Mouse (Mus musculus) cerebellum, adult 8-10 months (tissue): ENCODE data around the gene Plekhb2.

ENCODE experiments used
- DNase-seq: peaks from one replicate; pipeline ENCODE4 v3.0.0; 2022

Gene Plekhb2

DNA sequence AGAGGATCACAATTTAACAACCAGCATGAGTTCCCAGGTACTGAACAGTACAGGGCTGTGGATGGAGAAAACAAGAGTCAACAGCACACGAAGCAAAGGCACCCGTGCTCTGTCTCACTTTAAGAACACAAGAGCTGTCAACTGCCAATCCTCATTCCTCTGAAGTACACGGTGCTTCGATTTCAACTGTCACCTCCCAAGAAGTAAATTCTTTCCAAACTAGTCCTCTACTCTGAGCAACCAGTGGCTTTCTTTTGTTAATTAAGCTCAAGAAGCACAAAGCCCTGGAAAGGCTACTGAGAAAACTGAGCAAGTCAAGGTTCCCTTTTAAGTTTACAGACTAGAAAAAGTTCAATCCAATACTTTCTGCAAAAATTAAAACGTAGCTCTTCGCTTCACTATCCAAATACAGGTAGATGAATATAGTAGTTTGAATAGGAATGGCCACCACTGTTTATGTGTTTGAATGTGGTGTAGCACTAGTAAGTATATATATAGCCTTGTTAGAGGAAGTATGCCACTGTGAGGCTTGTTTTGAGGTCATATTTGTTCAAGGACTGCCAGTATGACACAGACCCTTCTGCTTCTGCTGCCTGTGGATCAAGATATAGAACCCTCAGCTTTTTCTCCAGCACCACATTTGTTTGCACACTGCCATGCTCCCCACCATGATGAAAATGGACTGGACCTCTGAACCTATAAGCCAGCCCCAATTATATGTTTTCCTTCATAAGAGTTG lies 11.7 kb upstream of the Plekhb2 start:
- DNase-seq, result no peak

DNA sequence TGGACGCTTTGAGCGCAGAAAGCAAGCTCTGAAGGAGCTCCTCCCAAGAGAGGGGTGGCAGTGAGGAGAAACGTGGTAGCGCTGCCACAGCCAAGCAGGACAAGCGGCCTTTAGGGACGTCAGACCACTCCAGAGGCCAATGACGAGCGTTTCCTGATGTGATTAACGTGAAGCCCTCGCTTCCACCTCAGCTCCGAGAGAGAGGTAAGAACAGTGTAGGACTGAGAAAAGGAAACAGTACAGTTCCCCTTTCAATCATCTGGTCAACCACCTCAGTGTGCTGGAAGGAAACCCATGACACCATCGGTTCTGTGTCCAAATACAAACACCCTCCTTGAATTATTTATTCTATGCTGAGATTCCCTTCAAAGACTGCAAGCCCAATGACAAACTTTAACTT lies 10.5 kb upstream of the Plekhb2 start:
- no peak for DNase-seq

DNA sequence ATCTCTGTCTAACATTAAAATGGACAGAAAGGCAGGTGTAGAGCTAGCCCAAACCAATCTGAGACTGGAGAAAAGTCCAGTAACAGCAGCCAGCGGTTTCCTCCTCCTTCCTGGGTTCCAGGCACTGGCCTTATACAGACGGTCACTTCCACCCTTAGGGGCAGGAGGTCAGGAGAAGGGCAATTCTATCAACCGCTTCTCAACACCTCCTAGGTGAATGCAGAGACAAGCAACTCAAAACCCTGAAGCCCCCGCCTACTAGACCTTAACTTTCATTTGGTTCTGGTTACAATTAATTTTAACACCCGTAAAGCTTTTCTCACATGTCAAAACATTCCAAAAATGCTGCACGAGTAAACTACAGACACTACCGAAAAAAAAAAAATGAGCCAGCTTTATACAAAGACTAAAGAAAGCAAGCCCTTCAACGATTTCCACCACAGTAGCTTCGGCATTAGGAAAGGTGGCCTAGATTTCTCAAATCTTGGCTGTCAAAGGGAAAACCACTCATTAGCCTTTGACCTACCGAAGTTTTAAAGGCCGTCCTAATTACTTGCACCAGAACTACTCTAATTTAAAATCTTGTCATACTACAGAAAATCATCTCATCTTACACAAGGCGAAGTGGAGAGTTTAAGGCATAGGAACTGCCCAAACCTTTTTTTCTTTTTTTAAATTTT lies 7.9 kb upstream of the Plekhb2 start:
- DNase-seq, result no peak

DNA sequence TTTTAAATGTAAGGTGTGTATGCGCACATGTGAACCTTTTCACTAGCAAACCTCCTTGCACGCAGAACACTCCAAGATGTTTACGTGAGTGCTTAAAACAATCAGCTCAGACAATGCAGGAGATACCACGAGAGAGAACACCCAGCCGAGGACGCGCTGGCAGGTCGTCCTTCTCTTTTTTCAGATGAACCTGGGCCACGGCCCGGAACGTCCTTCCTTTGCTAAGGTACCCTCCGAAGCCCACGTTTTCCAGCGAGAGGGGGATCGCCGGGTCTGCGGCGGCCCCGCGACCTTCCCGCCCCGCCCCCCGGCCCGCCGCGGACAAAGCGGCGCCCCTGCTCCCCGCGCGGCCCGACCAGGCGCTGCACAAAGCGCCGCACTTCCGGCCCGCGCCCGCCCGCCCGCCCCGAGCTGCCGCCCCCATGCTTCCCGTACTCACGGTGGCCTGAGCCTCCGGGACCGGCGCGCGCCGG lies 7.4 kb upstream of the Plekhb2 start:
- DNase-seq, result peak; percentile 55

DNA sequence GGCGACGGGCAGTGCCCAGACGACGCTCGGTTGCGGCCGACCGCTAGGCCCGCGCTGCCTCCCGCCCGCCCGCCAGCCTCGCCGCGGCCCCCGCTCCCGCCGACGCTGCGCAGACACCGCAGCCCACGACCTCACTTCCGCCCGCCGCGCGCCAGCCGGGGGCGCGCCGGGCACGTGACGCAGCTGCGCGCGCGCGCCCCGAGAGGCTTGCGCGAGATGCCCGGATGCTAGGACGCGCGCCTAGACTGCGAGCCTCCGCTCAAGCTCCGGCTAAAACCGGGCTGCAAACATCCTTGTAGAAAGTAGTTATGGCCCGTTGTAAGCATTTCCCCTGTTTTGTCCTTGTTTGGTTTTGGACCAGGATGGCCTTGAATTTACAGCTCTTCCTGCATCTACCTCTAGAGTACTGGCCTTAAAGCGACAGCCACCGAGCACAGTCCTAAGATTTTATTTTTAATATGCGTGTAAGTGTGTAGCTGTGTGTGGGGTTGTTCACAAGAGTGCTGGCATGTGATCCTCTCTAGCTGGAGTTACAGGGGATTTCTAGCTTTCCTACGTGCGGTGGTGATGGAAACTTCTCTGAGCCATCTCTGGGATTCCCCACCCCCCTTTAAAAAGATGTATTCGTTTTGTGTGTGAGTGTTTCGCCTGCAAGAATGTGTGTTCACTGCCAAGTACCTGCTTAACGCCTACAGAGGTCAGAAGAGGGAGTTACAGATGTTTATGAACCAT lies 6.7 kb upstream of the Plekhb2 start, which contains the start of gene Fam168b:
Fam168b (minus strand) TSS at position 179 of the 732 bp plus-strand sequence.
- peak; percentile 88 for DNase-seq

DNA sequence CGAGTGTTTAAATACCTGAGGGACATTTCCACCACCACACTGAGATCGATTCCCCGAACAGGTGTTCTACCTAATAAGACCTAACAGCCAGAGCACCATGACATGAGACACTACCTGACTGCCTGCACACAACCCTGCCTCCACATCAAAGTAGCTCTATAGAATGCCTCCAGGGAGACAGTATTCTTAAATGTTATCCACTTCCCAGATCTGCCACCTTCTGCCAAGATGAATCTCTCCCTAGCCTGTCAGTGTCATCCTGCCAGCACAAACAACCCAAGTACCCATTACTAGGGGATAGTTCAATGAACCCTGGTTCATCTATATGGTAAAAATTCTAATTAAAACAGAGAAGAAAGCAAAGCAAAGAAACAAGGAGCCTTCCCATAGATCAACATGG lies 2.7 kb upstream of the Plekhb2 start:
- no peak for DNase-seq

DNA sequence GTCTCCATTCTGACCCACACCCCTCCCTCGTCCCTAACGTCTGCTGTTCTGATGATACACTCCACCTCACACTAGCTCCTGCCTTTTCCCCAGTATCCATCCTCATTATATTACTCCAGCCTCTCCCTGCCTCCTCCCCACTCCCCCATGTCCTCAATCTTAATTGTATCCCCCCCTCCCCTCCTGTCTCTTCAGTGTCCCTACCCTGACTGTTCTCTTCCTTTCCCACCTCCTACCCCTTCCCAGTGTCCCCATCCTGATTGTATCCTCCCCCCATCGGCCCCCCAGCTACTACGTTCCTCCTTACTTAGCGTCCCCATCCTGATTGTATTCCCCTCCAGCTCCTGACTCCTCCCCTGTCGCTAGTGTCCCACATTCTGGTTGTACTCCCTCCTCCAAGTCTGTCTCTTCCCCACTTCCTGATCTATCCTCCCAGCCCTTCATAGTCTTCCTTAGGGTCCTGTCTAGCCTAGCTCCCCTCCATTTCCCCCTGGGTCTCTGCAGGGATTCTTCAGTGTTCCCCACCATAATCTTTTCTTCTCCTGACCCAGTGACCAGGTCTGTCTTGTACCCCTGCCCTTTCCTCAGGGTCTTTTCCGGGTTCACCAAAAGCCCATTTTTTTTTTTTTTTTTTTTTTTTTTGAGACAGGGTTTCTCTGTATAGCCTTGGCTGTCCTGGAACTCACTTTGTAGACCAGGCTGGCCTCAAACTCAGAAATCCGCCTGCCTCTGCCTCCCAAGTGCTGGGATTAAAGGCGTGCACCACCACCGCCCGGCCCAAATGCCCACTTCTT lies 764 bp downstream of the Plekhb2 start:
- DNase-seq, result peak; percentile 31

DNA sequence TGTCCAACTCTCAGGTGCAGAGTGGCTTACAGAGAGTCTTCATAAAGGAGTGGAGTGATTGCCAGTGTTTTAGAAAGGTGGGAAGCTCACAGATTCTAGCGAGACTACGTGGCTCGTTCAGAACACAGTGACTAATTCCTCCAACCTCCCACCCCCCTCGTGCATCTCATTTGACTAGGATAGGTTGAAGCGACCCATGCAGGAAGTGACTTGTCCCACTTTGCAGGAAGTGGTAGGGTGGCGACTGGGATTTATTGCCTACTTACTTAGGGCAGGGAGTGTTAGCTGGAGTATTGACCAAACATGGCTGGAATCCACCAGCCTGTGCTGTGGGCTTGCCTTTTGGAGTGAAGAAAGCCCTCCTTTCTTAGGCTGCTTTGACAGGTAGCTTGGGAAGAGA lies 1.8 kb downstream of the Plekhb2 start:
- no peak for DNase-seq

DNA sequence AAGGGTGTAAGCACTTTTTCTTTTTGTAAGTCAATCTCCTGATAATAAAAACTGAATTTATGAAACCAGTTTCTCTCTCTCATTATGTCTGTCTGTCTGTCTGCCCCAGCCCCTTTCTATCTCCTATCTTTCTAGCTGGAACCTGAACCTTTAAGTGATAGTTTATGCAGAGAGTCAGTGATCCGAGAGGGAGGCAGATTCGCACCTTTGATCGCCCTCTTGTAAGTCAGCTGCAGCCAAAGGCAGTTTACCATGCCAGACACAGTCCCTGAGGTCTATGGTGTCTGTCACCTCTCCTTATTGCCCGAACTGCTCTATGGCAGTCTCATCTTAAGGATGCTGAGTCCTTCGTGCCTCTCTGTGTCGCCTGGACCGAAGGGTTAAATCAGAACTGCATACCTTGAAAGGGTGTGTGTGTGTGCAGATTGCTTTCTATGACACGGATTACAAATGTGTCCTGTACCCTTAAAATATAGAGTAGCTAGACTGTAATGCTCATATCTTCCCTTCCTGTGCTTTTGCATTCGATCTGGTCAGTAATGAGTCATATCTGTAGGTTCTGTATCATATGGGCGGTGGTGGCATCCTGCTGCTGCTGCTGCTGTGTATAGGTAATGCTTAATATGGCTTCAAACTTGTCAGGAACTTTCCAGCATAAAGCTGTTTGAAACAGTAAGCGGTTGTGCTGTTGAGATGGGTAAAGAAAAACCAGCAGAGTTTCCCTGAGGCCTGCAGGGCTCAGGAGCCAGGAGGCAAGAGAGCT lies 2.5 kb downstream of the Plekhb2 start:
- DNase-seq, result no peak

DNA sequence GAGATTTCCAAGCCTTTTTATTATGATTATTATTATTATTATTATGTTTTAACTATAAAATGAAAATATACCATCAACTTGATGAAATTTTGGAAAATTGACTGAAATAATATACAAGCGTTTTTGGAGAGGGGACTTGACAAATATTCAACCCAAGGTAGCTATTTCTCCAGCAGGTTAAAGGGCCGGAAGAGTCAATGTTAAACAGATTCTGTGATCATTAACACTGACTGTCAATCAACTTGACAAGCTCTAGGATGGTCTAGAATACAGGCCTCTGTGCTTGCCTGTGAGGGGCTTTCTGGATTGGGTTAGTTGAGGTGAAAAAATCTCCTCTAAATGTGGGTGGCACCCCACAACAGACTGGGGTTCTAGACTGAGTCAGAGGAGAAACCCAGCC lies 4.0 kb downstream of the Plekhb2 start:
- DNase-seq, result no peak

DNA sequence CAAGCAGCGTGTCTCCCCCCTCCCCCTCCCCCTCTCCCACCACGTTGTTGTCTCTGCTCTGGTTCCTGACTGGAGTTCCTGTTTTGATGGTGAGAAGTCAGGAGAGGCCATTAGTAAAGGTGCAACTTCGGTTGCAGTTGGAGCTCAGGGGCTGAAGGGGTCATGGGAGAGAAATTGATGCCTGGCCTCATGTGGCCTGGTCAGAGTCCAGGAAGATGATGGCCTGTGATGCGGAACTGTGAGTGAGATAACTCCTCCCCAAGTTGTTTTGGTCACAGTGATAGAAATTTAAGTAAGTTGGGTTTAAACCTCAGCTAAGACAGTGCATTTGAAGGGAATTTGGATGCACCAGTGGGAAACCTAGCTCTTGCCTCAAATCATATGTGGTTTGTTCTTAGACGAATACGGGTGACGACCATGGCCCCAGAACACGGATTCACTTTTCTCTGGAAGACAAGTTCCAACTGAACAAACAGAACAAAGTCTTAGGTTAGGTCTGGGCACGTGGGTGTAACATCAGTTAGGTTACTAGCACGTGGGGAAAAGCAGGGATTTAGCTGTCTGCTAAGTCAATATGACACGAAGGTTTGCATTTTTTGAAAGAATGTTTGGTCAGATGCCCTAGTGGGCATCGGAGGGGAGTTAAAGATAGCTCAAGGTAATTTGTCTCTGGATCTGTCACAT lies 5.4 kb downstream of the Plekhb2 start:
- no peak for DNase-seq

DNA sequence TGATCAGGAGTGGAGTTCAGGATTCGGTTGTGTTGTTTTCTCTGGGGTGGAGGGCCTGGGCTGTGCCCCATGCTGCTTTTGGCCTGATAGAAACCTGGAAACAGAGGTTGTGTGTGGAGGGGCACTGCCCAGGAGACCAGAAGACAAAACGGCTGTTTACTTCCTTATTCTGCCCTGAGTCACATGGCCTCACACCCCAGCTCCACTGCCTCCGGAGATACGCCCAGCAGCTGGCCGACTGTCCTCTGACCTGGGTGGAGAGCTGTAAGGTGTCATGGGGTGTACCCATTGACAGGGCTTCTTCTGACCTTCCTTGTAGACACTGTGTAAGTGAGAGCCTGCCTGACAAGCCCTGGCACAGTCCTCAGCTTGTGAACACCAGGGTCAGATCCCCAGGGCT lies 8.9 kb downstream of the Plekhb2 start:
- no peak for DNase-seq

DNA sequence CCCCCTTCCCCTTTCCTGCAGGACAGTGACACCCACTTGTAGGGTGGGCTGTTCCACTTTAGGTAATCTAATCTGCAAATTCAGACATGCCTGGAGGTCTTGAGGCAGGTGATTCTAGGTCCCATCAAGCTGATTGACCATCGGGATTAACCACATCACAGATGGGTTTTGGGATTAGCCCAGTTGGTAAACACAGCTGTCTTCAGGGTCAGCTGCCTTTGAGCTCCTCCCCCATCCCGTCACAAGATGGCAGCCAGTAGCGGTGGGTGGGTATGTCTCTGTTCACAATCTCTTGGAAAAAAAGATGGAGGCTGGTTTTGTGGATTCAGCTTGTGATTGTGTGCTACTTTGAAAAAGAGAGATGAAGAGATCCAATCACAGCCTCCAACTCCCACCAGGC lies 10.0 kb downstream of the Plekhb2 start:
- DNase-seq, result no peak

DNA sequence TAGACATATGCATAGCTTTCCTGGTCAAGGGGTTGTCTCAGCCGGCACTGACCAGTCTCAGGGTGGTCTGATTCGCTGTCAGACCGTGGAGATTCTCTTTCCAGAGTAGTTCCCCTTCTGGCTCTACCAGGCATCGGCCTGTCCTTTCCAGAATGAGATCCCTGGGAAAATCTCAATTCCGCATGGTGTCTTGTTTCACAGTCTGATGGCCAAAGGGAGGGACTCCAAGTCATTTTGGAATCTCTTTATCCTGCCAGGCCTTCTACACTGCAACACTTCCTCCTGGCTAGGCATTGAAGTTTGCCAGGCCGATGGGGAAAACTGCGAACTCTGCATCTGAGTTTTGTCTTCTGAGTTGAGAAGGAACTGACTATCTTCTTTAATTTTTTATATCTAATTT lies 10.4 kb downstream of the Plekhb2 start:
- no peak for DNase-seq

DNA sequence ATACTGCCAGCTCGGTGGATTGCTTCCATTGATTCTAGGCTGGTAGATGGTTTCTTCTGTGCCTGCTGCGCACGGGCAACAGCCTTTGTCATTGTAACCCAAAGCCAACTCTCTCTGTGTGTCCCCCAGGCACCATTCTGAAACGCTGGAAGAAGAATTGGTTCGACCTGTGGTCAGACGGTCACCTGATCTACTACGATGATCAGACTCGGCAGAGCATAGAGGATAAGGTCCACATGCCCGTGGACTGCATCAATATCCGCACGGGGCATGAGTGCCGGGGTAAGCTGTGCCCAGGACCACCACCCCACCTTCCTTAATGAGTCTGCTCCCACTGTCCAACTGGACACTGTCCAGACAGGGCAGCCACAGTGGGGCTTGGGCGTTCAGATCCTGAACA lies 13.1 kb downstream of the Plekhb2 start:
- DNase-seq, result no peak

DNA sequence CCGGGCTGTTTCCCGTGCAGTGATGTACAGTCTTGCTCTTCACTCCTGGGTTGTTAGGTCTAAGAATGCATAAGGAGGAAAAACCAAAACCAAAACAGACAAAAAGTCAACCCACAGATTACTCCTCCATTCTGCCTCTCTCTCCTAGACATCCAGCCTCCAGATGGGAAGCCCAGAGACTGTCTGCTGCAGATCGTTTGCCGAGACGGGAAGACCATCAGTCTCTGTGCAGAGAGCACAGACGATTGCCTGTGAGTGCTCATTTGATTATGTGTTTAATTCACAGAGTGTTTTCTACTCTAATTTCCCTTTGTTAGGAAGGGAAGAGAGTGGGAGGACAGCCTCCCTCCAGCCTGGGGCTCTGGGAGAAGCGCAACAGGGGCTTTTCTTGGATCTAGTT lies 13.5 kb downstream of the Plekhb2 start:
- no peak for DNase-seq

DNA sequence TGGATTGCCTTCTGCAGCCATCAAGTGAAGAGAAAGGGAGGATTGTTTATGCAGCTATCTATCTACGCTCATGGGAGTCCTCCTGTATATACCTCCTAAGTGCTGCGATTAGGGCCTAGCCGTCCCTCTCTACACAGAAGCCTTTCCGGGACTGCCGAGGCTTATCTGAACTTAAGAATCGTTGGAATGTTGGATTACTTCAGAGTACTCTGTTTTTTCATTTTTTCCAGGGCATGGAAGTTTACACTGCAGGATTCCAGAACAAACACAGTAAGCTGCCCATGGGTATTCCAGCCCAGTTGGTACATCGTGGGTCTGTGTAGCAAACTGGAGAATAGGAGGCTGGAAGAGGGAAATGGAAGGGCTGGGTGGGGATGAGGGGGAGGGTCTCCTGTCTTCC lies 14.5 kb downstream of the Plekhb2 start:
- no peak for DNase-seq

DNA sequence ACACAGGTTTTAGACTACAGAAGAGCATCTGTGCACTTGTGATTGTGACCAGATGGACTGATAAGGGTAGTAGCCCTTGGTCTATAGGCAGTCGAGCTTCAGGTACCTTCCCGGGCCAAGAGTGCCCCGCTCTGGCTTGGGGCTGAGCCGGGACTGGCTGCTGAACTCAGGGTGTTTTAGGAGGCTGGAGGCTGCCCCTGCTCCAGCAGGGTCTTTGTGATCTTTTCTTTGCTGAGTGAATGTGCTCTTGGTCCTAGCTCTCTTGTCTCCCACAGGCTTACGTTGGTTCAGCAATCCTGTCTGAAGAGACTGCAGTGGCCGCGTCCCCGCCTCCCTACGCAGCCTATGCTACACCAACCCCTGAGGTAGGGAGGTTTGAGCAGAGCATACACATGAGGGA lies 16.1 kb downstream of the Plekhb2 start:
- DNase-seq, result no peak

DNA sequence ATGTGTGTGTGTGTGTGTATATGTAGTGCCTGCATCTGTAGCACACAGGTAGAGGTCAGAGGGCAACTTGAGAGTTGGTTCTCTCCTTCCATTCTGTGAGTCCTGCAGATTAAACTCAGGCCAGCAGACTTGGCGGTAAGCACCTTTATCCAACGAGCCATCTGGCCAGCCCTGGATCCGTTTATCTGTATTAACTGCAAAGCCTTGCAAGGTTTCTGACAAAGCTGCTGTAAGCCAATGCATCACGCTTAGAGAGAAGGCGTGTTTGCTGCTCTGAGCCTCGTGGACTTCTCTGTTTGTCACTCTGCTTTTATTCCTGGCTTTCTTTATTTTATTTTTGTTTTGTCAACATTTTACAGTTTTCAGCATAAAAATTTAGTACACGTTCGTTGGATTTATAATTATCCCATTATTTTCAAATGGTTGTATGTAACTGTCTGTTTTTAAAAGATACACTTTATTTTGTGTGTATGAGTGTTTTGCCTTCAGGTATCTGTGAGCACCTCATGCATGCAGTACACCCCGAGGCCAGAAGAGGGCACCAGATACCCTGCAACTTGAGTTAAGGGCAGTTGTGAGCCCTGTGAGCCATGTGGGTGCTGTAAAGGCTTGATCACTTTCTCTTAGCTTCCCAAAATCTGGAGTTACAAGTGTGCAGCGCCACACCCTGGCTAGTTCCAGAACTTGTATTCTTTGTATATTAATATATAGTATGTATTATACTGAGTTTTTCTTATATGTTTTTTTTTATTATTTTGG lies 17.2 kb downstream of the Plekhb2 start:
- peak; percentile 83 for DNase-seq

DNA sequence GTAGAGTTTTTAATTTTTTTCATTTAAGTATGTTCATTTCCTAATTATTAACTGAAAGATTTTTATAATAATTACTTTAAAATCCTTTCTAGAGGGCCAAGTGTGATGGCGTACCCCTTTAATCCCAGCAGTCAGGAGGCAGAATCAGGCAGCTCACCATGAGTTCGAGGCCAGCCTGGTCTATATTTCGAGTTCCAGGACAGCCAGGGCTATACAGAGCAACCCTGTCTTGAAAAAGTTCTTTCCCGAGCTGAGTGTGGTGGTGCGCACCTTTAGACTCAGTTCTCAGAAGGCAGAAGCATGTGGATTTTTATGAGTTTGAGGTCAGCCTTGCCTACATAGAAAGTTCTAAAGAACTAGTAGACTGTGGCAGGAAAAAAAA lies 17.8 kb downstream of the Plekhb2 start:
- no peak for DNase-seq

DNA sequence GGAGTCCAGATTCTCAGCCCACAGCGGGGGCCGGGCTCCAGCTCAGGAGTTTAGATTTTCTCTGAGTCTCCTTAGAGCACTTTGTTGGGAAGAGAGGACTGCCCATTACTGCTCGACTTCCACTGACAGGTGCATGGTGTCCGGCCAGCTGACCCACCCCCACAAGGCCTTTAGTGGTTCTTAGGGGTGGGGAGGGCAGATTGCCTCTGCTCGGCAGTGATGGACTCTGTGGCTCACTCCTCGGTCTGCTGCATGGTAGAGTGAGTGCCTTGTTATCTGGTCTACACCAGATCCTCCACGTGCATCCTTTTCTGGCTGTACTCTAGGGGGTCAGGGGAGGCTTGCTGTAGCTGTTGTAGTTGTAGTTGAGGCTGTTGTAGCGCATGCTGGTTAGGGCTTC lies 18.6 kb downstream of the Plekhb2 start:
- no peak for DNase-seq
